Mouse (Mus musculus) myocyte (in vitro differentiated cells): ENCODE data around the gene Psmd11.
A peak's percentile ranks its signal among the peaks of the same experiment; 100 is the strongest.

Experiments used
- POLR2A ChIP-seq: IDR thresholded peaks from one replicate; pipeline ENCODE4 v1.6.1; 2011; ENCODE audit warnings: low read depth, mild to moderate bottlenecking, control low read depth, moderate library complexity; ENCODE audit not compliant: insufficient read length
- POLR2AphosphoS2 ChIP-seq: IDR thresholded peaks from one replicate; pipeline ENCODE4 v1.6.1; 2011; ENCODE audit warnings: low read depth, control low read depth; ENCODE audit not compliant: insufficient read length

DNA sequence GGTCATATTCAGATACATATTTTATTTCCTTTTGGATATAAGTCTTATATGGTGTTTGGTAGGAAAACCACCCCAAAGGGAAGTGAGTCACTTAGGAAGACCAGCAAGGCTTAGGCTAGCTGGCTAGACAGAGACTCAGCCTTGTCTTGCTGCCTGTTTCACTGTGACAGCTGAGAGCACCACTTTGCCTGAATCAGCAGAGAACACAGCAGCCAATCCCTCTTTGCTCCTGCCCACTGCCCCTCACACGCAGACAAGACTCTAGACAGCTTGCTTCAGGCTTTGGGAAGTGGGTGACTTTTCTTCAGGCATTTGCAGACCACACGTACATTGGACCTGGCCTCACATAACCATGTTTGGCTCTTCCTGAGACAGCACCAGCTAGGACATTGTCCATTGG lies 92.7 kb downstream of the Psmd11 start:
- no peak for TF ChIP-seq POLR2AphosphoS2
- TF ChIP-seq POLR2A = peak; percentile 22
